Mouse (Mus musculus) neural tube, embryonic 11.5 days (tissue): ENCODE data around the gene Hist1h3d. TPM values are rescaled to one million over a fixed set of nuclear protein-coding genes. Genes with fewer than 3 reads are reported as not detected.
"Not testable (repeated sequence)": the region's sequence is repeated elsewhere in the genome, so short reads cannot be mapped to it uniquely, and the experiment has no call there.

ENCODE experiments used
- ATAC-seq: fragments of 200-750 bp; cut with Nextera tagmentation; 2 replicates; pipeline ENCODE4 v1.8.0; 2017; ENCODE audit warnings: moderate number of reproducible peaks, mild to moderate bottlenecking, moderate TSS enrichment, moderate library complexity; ENCODE audit not compliant: insufficient read depth, low FRiP score, low TSS enrichment
- DNase-seq: peaks from one replicate; pipeline ENCODE4 v3.0.0-alpha.2; 2015; ENCODE audit warnings: low spot score
- H3K27ac ChIP-seq: fragments of 300-500 bp; sonication (generic); 2 replicates; pipeline ENCODE4 v1.5.1; 2014; ENCODE audit warnings: low read depth, mild to moderate bottlenecking, low read length
- H3K27me3 ChIP-seq: fragments of 300-500 bp; sonication (generic); 2 replicates; pipeline ENCODE4 v1.6.1; 2014; ENCODE audit warnings: mild to moderate bottlenecking, low read length, mixed read lengths; ENCODE audit not compliant: control insufficient read depth, insufficient read depth
- H3K36me3 ChIP-seq: fragments of 300-500 bp; sonication (generic); 2 replicates; pipeline ENCODE4 v1.6.1; 2014; ENCODE audit warnings: mild to moderate bottlenecking, low read length, moderate library complexity, mixed read lengths; ENCODE audit not compliant: control insufficient read depth, insufficient read depth
- H3K4me1 ChIP-seq: fragments of 300-500 bp; sonication (generic); 2 replicates; pipeline ENCODE4 v1.6.1; 2014; ENCODE audit warnings: low read length, mixed read lengths; ENCODE audit not compliant: control insufficient read depth, insufficient read depth
- H3K4me2 ChIP-seq: fragments of 300-500 bp; sonication (generic); 2 replicates; pipeline ENCODE4 v1.6.1; 2014; ENCODE audit warnings: low read depth, mild to moderate bottlenecking, moderate library complexity
- H3K4me3 ChIP-seq: fragments of 300-500 bp; sonication (generic); 2 replicates; pipeline ENCODE4 v1.5.1; 2014; ENCODE audit warnings: low read depth, low read length
- H3K9ac ChIP-seq: fragments of 300-500 bp; sonication (generic); 2 replicates; pipeline ENCODE4 v1.6.1; 2014; ENCODE audit warnings: mild to moderate bottlenecking, low read length
- H3K9me3 ChIP-seq: fragments of 300-500 bp; sonication (generic); 2 replicates; pipeline ENCODE4 v1.6.1; 2016; ENCODE audit warnings: low read length; ENCODE audit not compliant: control insufficient read depth
- WGBS: fragments of 180-500 bp; shearing (Covaris S2); extraction: QIAGEN DNeasy Blood & Tissue Kit; methylation state at CpG from one replicate; pipeline ENCODE4 v1.1.7; 2014; 5-methylcytosine and 5-hydroxymethylcytosine counted together
- polyA plus RNA-seq: library from polyadenylated mRNA; unstranded; fragments of >200 nt; fragmentation: Nextera tagmentation; extraction: Ambion mirVana; gene quantifications from 2 replicates; pipeline ENCODE4 v1.2.1, GENCODE M21; 2014

The Hist1h3d gene
- polyA plus RNA-seq, 1 experiment from 2014 or later, result 10.4 TPM

GRCm38 (mm10) chr13:23577835-23578234 lies 2.3 kb downstream of the Hist1h3d start:
- no peak overlapping the region for H3K4me2 ChIP-seq
- H3K9me3 ChIP-seq, result no peaks in the 10 kb centered on the region
- H3K36me3 ChIP-seq, result no peaks in the 10 kb centered on the region
- no peaks in the 10 kb centered on the region for H3K27me3 ChIP-seq
- peaks cover 9% of the 10 kb centered on the region for H3K4me1 ChIP-seq
- no peak for ATAC-seq
- 95% methylated on average over 1 of the region's 1 CpGs for WGBS
- H3K9ac ChIP-seq, result no peak overlapping the region
- H3K4me3 ChIP-seq, result no peak overlapping the region
- H3K27ac ChIP-seq, result no peak overlapping the region
- no peak for DNase-seq

- Histone ChIP-seq H3K36me3 (no peaks in the 10 kb centered on the region), H3K9me3 (no peaks in the 10 kb centered on the region), H3K4me1 (peaks cover 20% of the 10 kb centered on the region), H3K27me3 (no peaks in the 10 kb centered on the region), H3K9ac (peak within 1 kb of the TSS; percentile 66), H3K27ac (peak within 1 kb of the TSS; percentile 87), H3K4me3 (peak within 1 kb of the TSS; percentile 46), H3K4me2 (peak within 1 kb of the TSS; percentile 83)
- ATAC-seq (peak; percentile 82), DNase-seq (peak; percentile 94)
- WGBS, result under 1% methylated on average over 43 of the region's 43 CpGs
These were observed 6.0 kb downstream of the Hist1h3d start, which contains the start of gene Hist1h4d for GRCm38 (mm10) chr13:23581408-23582218. Gene Hist1h4d, plus strand, starts transcription at chr13:23581598.

GRCm38 (mm10) chr13:23582219-23583056 lies 6.9 kb downstream of the Hist1h3d start:
- Histone ChIP-seq H3K27me3 (no peaks in the 10 kb centered on the region), H3K27ac (peak overlapping the region; percentile 87), H3K4me3 (peak overlapping the region; percentile 46), H3K4me1 (peaks cover 24% of the 10 kb centered on the region), H3K36me3 (no peaks in the 10 kb centered on the region), H3K9ac (peak overlapping the region; percentile 66), H3K4me2 (peak overlapping the region; percentile 83), H3K9me3 (no peaks in the 10 kb centered on the region)
- DNase-seq (peak; percentile 39), ATAC-seq (no peak)
- WGBS, result 3% methylated on average over 6 of the region's 6 CpGs

GRCm38 (mm10) chr13:23583387-23584068 lies 8.0 kb downstream of the Hist1h3d start:
- Histone ChIP-seq H3K27ac (peak overlapping the region; percentile 87), H3K9ac (peak overlapping the region; percentile 29; the same call in 1 of the 2 replicates)

GRCm38 (mm10) chr13:23584331-23584730 lies 8.8 kb downstream of the Hist1h3d start:
- Histone ChIP-seq H3K27ac (peak overlapping the region; percentile 97), H3K4me3 (peak overlapping the region; percentile 39; the same call in 1 of the 2 replicates), H3K9me3 (no peaks in the 10 kb centered on the region), H3K27me3 (no peaks in the 10 kb centered on the region), H3K36me3 (no peaks in the 10 kb centered on the region), H3K4me1 (peaks cover 24% of the 10 kb centered on the region), H3K9ac (peak overlapping the region; percentile 80), H3K4me2 (peak overlapping the region; percentile 83)
- DNase-seq, result peak; percentile 23
- no peak for ATAC-seq

More at GRCm38 (mm10) chr13:23583387-23584068, 8.0 kb downstream of the Hist1h3d start:
- no peak overlapping the region for H3K4me3 ChIP-seq
- peaks cover 24% of the 10 kb centered on the region for H3K4me1 ChIP-seq
- ATAC-seq (no peak), DNase-seq (peak; percentile 24)
- no peaks in the 10 kb centered on the region for H3K9me3 ChIP-seq
- no peaks in the 10 kb centered on the region for H3K36me3 ChIP-seq
- H3K27me3 ChIP-seq, result no peaks in the 10 kb centered on the region
- no peak overlapping the region for H3K4me2 ChIP-seq

GRCm38 (mm10) chr13:23585029-23585441 lies 9.5 kb downstream of the Hist1h3d start:
- peak overlapping the region; percentile 83 for H3K4me2 ChIP-seq
- DNase-seq, result peak; percentile 81
- H3K27ac ChIP-seq, result peak overlapping the region; percentile 97
- H3K9ac ChIP-seq, result peak overlapping the region; percentile 80
- H3K9me3 ChIP-seq, result no peaks in the 10 kb centered on the region
- H3K36me3 ChIP-seq, result no peaks in the 10 kb centered on the region
- no peaks in the 10 kb centered on the region for H3K27me3 ChIP-seq
- under 1% methylated on average over 21 of the region's 21 CpGs for WGBS
- H3K4me3 ChIP-seq, result peak overlapping the region; percentile 39
- H3K4me1 ChIP-seq, result peaks cover 24% of the 10 kb centered on the region
- ATAC-seq, result 0 out of 2 replicates have a peak, but pooled peaks have one; percentile 3

- WGBS, result under 1% methylated on average over 20 of the region's 36 CpGs
- peak overlapping the region; percentile 80 for H3K9ac ChIP-seq
- ATAC-seq, result peak; percentile 79
- H3K4me2 ChIP-seq, result peak overlapping the region; percentile 83
- peaks cover 24% of the 10 kb centered on the region for H3K4me1 ChIP-seq
- DNase-seq, result peak; percentile 77
- not testable (repeated sequence) for H3K9me3 ChIP-seq, H3K36me3 ChIP-seq, H3K27me3 ChIP-seq
- H3K4me3 ChIP-seq, result peak overlapping the region; percentile 39
- peak overlapping the region; percentile 97 for H3K27ac ChIP-seq
These were observed 10.0 kb downstream of the Hist1h3d start for GRCm38 (mm10) chr13:23585442-23586098.
